Mouse (Mus musculus) midbrain, embryonic 10.5 days (tissue): ENCODE data around the gene Shkbp1. TPM values are rescaled to one million over a fixed set of nuclear protein-coding genes. Genes with fewer than 3 reads are reported as not detected.

Experiments used
- DNase-seq: peaks from one replicate; pipeline ENCODE4 v3.0.0-alpha.2; 2017; ENCODE audit warnings: low spot score
- H3K27ac ChIP-seq: fragments of 300-500 bp; sonication (generic); replicated peaks from 2 replicates; pipeline ENCODE4 v1.5.1; 2016; ENCODE audit warnings: mild to moderate bottlenecking
- H3K27me3 ChIP-seq: fragments of 300-500 bp; sonication (generic); 2 replicates; pipeline ENCODE4 v1.6.1; 2016; ENCODE audit warnings: low read depth, mild to moderate bottlenecking; ENCODE audit not compliant: poor library complexity, severe bottlenecking
- H3K36me3 ChIP-seq: fragments of 300-500 bp; sonication (generic); 2 replicates; pipeline ENCODE4 v1.6.1; 2016; ENCODE audit warnings: mild to moderate bottlenecking, moderate library complexity
- H3K4me1 ChIP-seq: fragments of 300-500 bp; sonication (generic); 2 replicates; pipeline ENCODE4 v1.6.1; 2016
- H3K4me3 ChIP-seq: fragments of 300-500 bp; sonication (generic); 2 replicates; pipeline ENCODE4 v1.5.1; 2016; ENCODE audit warnings: mild to moderate bottlenecking, moderate library complexity
- H3K9me3 ChIP-seq: fragments of 300-500 bp; sonication (generic); replicated peaks from 2 replicates; pipeline ENCODE4 v1.6.1; 2016; ENCODE audit warnings: mild to moderate bottlenecking
- WGBS: fragments of 180-500 bp; shearing (Covaris S2); methylation state at CpG from one replicate; pipeline ENCODE4 v1.1.7; 2016; 5-methylcytosine and 5-hydroxymethylcytosine counted together
- polyA plus RNA-seq: library from polyadenylated mRNA; unstranded; fragments of >200 nt; fragmentation: Nextera tagmentation; extraction: Ambion mirVana; gene quantifications from 2 replicates; pipeline ENCODE4 v1.2.1, GENCODE M21; 2016

Shkbp1 gene
- polyA plus RNA-seq, 1 experiment from 2014 or later, result 71.7 TPM

DNA sequence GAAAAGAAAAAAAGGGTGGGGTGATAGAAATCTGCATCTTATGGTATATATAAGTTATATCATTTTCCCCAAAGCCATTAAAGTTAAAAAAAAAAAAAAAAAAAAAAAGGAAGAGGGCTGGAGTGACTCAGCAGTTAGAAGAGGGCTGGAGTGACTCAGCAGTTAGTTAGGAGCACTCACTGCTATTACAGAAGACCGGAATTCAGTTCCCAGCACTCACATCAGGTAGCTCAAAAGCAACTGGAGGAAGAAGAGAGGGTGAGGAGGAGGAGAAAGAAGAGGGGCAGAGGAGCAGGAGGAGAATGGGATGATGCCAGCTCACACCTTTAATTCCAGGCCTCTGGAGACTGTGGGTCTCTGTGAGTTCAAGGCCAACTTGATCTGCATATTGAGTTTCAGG is 27.4 kb upstream of the Shkbp1 start:
- H3K4me1 ChIP-seq, result peaks cover 4% of the 10 kb centered on the region; the same call in 1 of the 2 replicates
- H3K27me3 ChIP-seq, result peaks cover 12% of the 10 kb centered on the region
- H3K4me3 ChIP-seq, result no peak overlapping the region
- H3K9me3 ChIP-seq, result no peaks in the 10 kb centered on the region; the same call in 1 of the 2 replicates
- no peaks in the 10 kb centered on the region for H3K36me3 ChIP-seq
- no peak for DNase-seq
- H3K27ac ChIP-seq, result no peak overlapping the region
- WGBS, result 88% methylated on average over 1 of the region's 1 CpGs

DNA sequence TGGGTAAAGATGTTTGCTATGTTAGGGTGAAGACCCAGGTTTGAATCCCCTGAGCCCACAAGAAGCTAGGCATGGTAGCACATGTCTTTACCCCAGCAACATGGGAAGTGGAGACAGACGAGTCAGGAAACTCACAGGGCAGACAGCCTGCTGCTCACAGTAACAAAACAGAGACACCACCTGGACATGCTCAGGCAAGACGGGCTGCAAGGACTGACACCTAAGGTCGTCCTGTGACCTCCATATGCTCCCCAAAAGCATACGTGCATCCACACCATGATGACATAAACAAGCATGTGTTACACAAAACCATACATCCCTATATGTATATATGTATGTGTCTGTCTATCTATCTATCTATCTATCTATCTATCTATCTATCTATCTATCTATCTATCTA is 25.7 kb upstream of the Shkbp1 start:
- no peak overlapping the region for H3K4me3 ChIP-seq
- WGBS, result 58% methylated on average over 4 of the region's 4 CpGs
- no peak overlapping the region for H3K27ac ChIP-seq
- peaks cover 4% of the 10 kb centered on the region; the same call in 1 of the 2 replicates for H3K4me1 ChIP-seq
- peaks cover 29% of the 10 kb centered on the region for H3K27me3 ChIP-seq
- no peak for DNase-seq
- no peaks in the 10 kb centered on the region for H3K36me3 ChIP-seq
- H3K9me3 ChIP-seq, result no peaks in the 10 kb centered on the region; the same call in 1 of the 2 replicates

DNA sequence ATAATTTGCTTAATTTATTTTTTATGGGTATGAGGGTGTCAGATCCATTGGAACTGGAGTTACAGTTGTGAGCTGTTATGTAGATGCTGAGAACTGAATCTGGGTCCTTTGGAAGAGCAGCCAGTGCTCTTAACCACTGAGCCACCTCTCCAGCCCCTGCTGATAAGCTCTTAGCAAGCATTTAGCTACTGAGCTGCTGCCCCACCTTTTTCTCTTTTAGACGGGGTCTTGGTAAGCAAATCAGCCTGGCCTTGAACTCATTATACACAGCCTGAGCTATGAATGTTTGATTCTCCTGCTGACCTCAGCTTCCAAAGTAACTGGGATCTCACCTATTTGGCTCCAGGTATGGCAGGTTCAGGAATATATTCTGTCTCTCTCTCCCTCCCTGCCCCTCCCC is 25.2 kb upstream of the Shkbp1 start:
- Histone ChIP-seq H3K4me1 (peaks cover 4% of the 10 kb centered on the region; the same call in 1 of the 2 replicates), H3K4me3 (no peak overlapping the region), H3K36me3 (no peaks in the 10 kb centered on the region), H3K9me3 (no peaks in the 10 kb centered on the region; the same call in 1 of the 2 replicates), H3K27ac (no peak overlapping the region), H3K27me3 (peaks cover 34% of the 10 kb centered on the region)
- WGBS, result 56% methylated on average over 1 of the region's 1 CpGs
- DNase-seq, result no peak

DNA sequence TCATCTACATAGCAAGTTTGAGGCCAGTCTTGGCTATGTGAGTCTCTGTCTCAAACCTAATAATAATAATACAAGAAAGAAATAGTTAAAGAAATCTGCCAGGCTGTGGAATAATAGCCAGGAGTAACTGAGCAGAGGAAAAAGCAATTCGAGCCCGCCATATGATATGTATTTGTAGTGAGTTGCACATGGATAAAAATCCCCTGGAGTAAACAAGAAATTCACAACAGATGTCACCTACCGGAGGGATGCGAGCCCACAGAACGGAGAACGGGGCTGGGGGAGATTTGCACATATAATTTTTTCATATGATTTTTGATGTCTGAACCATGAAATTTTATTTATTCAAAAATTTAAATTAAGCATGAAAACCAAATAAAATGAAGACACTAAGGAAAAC is 24.0 kb upstream of the Shkbp1 start:
- H3K4me1 ChIP-seq, result peaks cover 8% of the 10 kb centered on the region
- no peak overlapping the region for H3K27ac ChIP-seq
- H3K36me3 ChIP-seq, result no peaks in the 10 kb centered on the region
- DNase-seq, result no peak
- peaks cover 42% of the 10 kb centered on the region for H3K27me3 ChIP-seq
- H3K9me3 ChIP-seq, result no peaks in the 10 kb centered on the region; the same call in 1 of the 2 replicates
- WGBS, result 91% methylated on average over 6 of the region's 6 CpGs
- no peak overlapping the region for H3K4me3 ChIP-seq

DNA sequence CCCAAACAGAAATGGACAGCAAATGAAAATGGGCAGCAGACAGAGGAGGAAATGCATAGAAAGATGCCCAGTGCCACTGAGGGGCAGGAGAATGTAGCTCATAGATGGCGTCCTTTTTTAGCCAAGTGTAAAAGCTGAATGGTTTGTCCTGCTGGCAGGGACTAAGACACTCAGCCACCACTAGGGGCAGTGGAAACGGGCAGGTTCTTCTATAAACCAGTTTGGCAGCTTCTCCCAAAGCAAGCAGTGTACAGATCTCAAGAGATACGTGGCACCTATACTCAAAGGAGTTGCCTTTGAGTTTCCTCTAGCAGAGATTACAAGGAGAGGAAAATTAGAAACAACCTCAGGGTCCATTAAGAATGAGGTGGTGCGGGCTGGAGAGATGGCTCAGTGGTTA is 22.6 kb upstream of the Shkbp1 start:
- no peak for DNase-seq
- WGBS, result 26% methylated on average over 4 of the region's 4 CpGs

GRCm38 (mm10) chr7:27375274-27375673 is 19.5 kb upstream of the Shkbp1 start:
- Histone ChIP-seq H3K36me3 (no peaks in the 10 kb centered on the region), H3K9me3 (peaks cover 6% of the 10 kb centered on the region; the same call in 1 of the 2 replicates), H3K4me1 (peaks cover 13% of the 10 kb centered on the region), H3K27ac (no peak overlapping the region), H3K4me3 (peak overlapping the region; percentile 5; the same call in 1 of the 2 replicates), H3K27me3 (peaks cover 82% of the 10 kb centered on the region)
- DNase-seq, result no peak
- 2% methylated on average over 22 of the region's 22 CpGs for WGBS

More for the DNA sequence above, 22.6 kb upstream of the Shkbp1 start:
- Histone ChIP-seq H3K4me1 (peaks cover 4% of the 10 kb centered on the region; the same call in 1 of the 2 replicates), H3K36me3 (no peaks in the 10 kb centered on the region), H3K9me3 (peaks cover 3% of the 10 kb centered on the region; the same call in 1 of the 2 replicates), H3K27ac (no peak overlapping the region), H3K4me3 (no peak overlapping the region), H3K27me3 (peaks cover 56% of the 10 kb centered on the region)

- H3K4me3 ChIP-seq, result peak overlapping the region; percentile 40
- H3K4me1 ChIP-seq, result peaks cover 18% of the 10 kb centered on the region
- H3K27me3 ChIP-seq, result peaks cover 100% of the 10 kb centered on the region
- H3K36me3 ChIP-seq, result no peaks in the 10 kb centered on the region
- peaks cover 15% of the 10 kb centered on the region for H3K9me3 ChIP-seq
- peak; percentile 41 for DNase-seq
- WGBS, result 6% methylated on average over 44 of the region's 44 CpGs
- H3K27ac ChIP-seq, result no peak overlapping the region
These were observed 16.1 kb upstream of the Shkbp1 start for GRCm38 (mm10) chr7:27371715-27372462.

DNA sequence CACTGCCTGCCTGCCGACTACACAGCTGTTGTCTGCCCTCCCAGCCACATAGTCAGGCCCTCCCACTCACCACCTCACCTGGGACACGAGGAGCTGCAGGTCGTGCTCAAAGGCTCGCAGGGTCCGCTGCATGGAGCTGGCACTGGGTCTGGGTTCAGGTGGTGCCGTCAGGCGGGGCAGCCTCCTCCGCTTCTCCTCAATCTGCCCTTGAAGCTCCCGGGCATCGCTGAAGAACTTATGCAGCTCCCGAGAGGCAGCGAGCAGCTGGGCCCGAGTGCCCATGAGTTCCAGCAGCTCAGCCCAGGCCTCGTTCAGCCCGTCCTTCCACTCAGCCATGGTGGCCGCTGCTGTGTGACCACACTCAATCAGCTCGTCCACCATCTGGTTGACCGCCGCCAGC is 13.3 kb upstream of the Shkbp1 start:
- H3K4me1 ChIP-seq, result peaks cover 22% of the 10 kb centered on the region
- H3K27ac ChIP-seq, result no peak overlapping the region
- 87% methylated on average over 19 of the region's 19 CpGs for WGBS
- peaks cover 100% of the 10 kb centered on the region for H3K27me3 ChIP-seq
- no peak for DNase-seq
- peaks cover 15% of the 10 kb centered on the region for H3K9me3 ChIP-seq
- no peaks in the 10 kb centered on the region for H3K36me3 ChIP-seq
- no peak overlapping the region for H3K4me3 ChIP-seq

GRCm38 (mm10) chr7:27367976-27368375 is 12.2 kb upstream of the Shkbp1 start:
- no peak for DNase-seq
- Histone ChIP-seq H3K4me1 (peaks cover 26% of the 10 kb centered on the region), H3K4me3 (peak overlapping the region; percentile 26), H3K27ac (no peak overlapping the region), H3K36me3 (no peaks in the 10 kb centered on the region), H3K9me3 (peaks cover 11% of the 10 kb centered on the region), H3K27me3 (peaks cover 100% of the 10 kb centered on the region)
- WGBS, result 15% methylated on average over 11 of the region's 11 CpGs

- Histone ChIP-seq H3K27me3 (peaks cover 96% of the 10 kb centered on the region), H3K9me3 (peaks cover 11% of the 10 kb centered on the region), H3K36me3 (no peaks in the 10 kb centered on the region), H3K27ac (no peak overlapping the region), H3K4me3 (no peak overlapping the region), H3K4me1 (peaks cover 23% of the 10 kb centered on the region)
- no peak for DNase-seq
- WGBS, result 45% methylated on average over 21 of the region's 21 CpGs
These were observed 10.4 kb upstream of the Shkbp1 start for GRCm38 (mm10) chr7:27366082-27366844.

DNA sequence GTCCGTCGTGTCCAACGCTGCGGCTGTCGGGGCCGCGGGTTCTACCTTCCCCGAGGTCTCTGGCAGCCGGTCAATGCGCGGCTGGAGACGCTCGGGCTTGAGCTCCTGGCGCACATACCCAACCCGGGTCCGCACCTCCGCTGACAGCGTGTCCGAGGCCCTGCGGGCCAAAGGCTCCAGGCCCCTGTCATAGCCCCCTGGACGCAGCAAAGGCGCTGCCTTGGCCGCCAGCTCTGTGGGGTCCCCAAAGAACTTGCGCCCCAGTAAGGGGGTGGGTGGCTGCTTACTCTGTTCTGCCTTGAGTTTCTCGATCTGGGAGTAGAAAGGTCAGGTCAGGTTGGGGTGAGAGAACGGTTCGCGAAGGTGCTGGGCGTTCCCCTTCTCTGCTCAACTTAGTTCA is 8.6 kb upstream of the Shkbp1 start:
- WGBS, result 3% methylated on average over 29 of the region's 29 CpGs
- Histone ChIP-seq H3K36me3 (no peaks in the 10 kb centered on the region), H3K9me3 (0 out of 2 replicates have a peak, but pooled peaks cover 3% of the 10 kb centered on the region), H3K27ac (no peak overlapping the region), H3K4me1 (peaks cover 29% of the 10 kb centered on the region), H3K27me3 (peaks cover 83% of the 10 kb centered on the region), H3K4me3 (peak overlapping the region; percentile 27)
- no peak for DNase-seq

DNA sequence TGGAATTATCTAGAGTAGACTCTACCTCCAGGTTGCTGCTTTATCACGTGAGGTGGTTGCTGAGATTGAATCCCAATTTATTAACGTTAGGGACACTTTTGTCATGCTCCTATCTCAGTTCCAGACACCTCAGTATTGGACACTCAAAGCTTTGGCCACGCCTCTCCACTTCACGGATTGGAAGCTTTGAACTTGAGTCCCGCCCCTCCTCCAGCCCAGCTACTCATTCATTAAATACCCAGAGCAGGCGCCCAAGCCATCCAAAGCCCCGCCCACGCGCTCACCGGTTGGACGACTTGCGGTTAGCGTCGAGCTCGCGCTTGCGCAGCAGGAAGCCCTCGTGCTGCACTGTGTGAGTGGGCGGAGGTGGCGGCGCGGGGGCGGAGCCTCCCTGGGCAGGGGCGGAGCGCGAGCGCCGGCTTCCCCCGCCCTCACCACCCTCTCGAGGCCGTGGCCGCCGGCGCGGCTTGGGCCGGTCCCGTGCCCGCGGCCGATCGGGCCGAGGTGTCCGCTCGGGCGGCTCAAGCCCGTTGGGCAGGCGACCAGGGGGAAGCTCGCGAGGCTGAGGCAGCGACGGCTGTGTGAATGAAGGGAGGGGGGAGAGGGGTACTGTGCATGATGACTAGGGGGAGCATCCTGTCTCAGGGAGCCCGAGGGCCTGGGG is 5.6 kb upstream of the Shkbp1 start:
- WGBS, result under 1% methylated on average over 52 of the region's 52 CpGs
- Histone ChIP-seq H3K4me1 (peaks cover 37% of the 10 kb centered on the region), H3K9me3 (no peaks in the 10 kb centered on the region), H3K36me3 (no peaks in the 10 kb centered on the region), H3K27me3 (peaks cover 81% of the 10 kb centered on the region), H3K27ac (peak overlapping the region; percentile 82), H3K4me3 (peak overlapping the region; percentile 62)
- peak; percentile 100 for DNase-seq
